Mouse (Mus musculus): ENCODE results near the gene Ccdc153.

DNA sequence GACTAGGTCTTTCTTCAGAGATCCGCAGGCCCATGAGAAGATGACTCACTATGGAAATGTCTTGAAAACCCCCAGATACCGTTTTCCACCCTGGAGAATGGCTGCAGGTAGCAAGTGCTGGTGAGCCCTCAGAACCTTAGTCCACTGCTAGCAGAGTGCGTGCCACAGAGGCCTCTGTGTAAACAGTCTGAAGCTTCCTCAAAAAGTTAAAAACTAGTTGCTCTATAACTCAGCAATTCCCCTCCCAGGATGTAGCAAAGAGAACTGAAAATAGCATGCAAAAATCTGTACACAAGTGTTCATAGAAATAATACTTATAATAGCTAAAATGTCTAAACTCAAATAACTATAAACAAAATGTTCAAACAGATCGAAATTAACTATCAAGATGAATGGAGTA is 44.1 kb upstream of the Ccdc153 start:
- TF ChIP-seq POLR2A (IDR thresholded peaks at IDR 0.05; ENCODE audit: insufficient read depth, low read depth, low read length), result no peak
- no peak for TF ChIP-seq CTCF (IDR thresholded peaks at IDR 0.05; ENCODE audit: insufficient read depth, low read depth, low read length)
